Mouse (Mus musculus) megakaryocyte-erythroid progenitor cell, adult 5 weeks (primary cell): ENCODE measurements around the gene Wdpcp. TPM values are rescaled to one million over a fixed set of nuclear protein-coding genes. Genes with fewer than 3 reads are reported as not detected.

Experiments
- polyA plus RNA-seq: library from polyadenylated mRNA; stranded (reverse); fragments of >175 nt; gene quantifications from 2 replicates; pipeline ENCODE4 v1.2.3, GENCODE M21; 2012

The Wdpcp gene
- 0.34 and 0.43 TPM in 2 replicates for polyA plus RNA-seq

DNA sequence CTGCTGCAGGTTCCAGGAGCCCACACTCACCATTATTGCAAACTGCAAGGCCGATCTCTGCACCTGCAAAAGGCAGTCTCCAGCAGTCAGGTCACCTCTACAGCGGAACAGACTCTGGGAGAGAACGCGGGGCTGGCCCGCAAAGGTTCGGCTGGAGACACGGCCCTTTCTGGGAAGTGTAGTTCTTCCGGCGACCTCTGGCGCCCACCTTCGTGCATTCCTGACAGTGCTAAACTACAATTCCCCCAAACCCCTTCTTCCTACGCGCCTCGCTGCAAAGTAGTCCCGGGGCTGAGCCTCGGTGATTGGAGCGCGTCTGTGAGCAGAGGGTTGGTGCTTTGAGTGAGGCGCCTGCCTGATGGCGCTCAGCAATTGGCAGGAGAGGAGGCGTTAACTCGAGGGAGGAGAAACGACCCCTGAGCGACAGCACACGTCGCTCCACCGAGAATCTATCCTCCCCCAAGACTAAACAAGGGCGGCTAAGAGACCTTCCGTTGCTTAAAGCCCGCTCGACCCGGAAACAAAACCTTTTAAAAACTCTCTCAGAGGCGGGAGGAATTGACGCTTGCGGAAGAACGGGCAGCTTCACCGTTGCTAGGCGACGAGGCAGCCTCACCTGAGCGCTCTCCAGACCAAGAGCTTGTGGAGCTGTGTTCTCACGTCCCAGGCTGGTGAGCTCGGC lies at the start of gene Wdpcp, which contains the start of gene Mdh1:
Wdpcp (plus strand) TSS at position 536 of the 682 bp plus-strand sequence.
Mdh1 (minus strand) TSS at position 668 of the 682 bp plus-strand sequence.

Other genes with a start within 250 kb of the Wdpcp start
- gene Ugp2, start 201.0 kb upstream of the Wdpcp start, polyA plus RNA-seq = 9.6 and 9.8 TPM in 2 replicates
- 13.8 and 15.9 TPM in 2 replicates for gene Mdh1, start 132 bp downstream of the Wdpcp start, polyA plus RNA-seq